Mouse (Mus musculus) embryo, embryonic 10 days (tissue): ENCODE measurements around the gene Higd2a.
A peak's percentile ranks its signal among the peaks of the same experiment; 100 is the strongest.

Source experiments
- DNase-seq: peaks from one replicate; pipeline ENCODE4 v3.0.0-alpha.2; 2015; ENCODE audit warnings: low spot score

Gene Higd2a

GRCm38 (mm10) chr13:54589996-54590951 lies at the start of gene Higd2a, which contains the start of gene Nop16:
Higd2a (plus strand) TSS chr13:54590207.
Nop16 (minus strand) TSS chr13:54590090.
- DNase-seq = peak; percentile 100

GRCm38 (mm10) chr13:54548036-54548435 lies 42.0 kb upstream of the Higd2a start:
- no peak for DNase-seq

DNA sequence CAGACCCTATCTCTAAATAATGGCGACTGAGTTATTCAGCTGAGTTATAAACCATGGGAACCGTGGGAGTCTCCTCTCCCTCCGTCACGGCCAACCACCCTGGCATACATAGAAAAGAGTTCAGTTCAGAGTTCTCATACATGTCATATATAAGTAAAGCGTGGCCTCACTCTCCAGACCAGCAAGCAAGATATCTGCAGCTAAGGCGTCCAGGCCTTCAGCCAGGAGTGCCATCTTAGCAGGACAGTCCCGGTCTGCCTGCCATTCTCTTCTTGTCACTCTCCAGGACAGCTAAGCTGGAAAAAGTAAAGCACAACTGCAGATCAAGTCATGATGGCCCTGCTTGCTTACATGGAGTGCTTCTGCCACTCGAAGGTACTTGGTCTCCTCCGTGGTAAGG lies 33.8 kb upstream of the Higd2a start:
- DNase-seq = no peak

GRCm38 (mm10) chr13:54556796-54557195 lies 33.2 kb upstream of the Higd2a start:
- no peak for DNase-seq

- DNase-seq = no peak
Observed at GRCm38 (mm10) chr13:54557652-54558051, 32.4 kb upstream of the Higd2a start.

- no peak for DNase-seq
Observed at GRCm38 (mm10) chr13:54559656-54560055, 30.4 kb upstream of the Higd2a start.

GRCm38 (mm10) chr13:54560608-54561007 lies 29.4 kb upstream of the Higd2a start:
- no peak for DNase-seq

- DNase-seq = no peak
Observed at GRCm38 (mm10) chr13:54562562-54562961, 27.4 kb upstream of the Higd2a start.

DNA sequence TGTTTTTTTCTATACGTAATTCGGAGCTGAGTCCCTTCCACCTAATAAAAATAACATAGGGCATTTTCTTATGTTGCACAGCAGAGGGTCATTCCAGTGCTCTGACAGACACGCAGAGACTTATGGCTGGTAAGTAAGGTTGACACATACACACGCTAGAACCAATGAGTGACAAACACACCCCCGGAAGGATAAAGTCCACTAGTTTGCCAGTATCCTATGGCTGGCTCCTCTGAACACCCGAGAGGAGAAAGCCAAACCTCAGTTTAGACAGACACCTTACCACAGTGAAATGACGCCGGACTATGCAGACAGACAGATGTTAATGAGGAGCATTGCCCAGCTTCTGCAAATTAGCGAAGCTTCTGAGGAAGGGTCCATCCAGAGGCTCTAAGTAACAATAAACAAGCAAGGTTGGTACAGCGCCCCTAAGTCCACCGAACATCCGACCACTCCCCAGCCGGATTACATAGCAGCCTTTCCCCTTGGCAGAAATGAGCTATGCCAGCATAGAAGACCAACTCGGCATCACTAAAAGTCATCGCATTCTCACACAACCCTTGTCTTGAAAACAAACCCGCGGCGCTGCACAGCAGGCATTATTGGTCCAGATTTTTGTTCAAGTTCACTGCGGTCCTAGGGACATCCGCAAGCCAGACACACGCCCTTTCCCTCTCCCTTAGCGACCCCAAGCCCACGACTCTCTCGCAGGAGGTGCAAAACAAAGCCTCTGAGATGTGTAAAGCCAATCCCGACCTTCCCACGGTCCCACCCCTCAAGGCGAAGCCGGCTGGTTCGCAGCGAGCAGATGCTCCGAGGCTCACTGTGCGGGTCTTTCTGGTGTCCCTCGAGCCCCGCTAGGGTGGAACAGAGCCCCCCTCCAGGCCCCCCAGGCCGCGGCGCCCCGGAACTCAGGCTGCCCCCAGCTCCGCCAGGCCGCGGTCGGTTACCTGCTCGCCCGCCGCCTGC lies 25.5 kb upstream of the Higd2a start:
- DNase-seq = peak; percentile 28

DNA sequence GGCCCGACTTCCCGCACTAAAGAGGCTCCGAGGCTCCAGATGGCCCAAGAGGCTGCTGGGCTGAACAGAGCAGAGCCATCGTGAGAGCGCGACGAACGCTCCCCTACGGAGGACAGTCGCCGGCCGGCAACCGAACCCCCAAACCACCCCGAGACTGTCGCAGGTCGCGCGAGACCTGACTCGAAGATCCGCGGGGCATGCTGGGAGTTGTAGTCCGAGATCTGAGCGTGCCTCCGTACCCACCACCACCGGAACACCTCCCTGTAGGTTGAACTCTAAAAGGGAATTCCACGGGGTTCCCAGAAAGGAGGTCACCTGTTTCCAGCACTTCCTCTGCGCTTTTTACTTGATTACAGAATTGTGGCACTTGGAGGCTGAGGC lies 24.8 kb upstream of the Higd2a start, which contains the start of gene 4833439L19Rik:
Gene 4833439L19Rik (minus strand): TSS at position 235 of the 381 bp plus-strand sequence.
- peak; percentile 100 for DNase-seq

DNA sequence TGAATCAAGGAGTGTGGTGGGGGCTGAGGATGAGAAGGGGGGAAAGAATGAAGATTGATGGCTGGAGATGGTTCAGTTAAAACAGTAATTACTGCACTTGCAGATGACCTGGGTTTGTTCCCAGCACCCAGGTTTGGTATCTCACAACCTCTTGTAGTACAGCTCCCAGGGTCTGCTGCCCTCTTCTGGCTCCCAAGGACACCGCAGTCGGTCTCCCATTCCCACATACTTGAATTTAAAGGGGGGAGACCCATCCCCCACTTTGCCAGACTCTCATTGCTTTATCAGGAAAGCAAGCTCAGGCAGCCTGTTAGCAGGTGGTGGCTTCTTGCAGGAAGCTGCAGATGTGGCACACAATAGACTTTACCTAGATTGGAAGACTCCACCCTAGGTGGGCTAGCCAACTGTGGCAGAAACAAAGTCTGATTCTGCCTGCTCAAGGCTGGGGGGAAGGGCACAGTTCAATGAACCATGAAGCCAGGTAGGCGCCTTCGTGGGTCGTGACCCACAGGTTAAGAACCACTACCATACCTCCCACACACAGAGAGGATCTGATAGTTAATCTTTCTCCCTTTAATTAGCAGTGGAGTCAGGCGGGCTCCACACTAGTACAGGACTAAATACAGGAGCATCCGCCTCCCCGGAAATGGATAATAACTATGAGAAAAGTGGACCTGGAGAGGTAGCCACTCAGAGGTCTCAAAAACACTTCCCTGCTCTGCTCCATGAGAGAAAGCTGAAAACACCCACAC lies 24.2 kb upstream of the Higd2a start:
- DNase-seq = peak; percentile 58

GRCm38 (mm10) chr13:54568380-54568779 lies 21.6 kb upstream of the Higd2a start:
- no peak for DNase-seq

DNA sequence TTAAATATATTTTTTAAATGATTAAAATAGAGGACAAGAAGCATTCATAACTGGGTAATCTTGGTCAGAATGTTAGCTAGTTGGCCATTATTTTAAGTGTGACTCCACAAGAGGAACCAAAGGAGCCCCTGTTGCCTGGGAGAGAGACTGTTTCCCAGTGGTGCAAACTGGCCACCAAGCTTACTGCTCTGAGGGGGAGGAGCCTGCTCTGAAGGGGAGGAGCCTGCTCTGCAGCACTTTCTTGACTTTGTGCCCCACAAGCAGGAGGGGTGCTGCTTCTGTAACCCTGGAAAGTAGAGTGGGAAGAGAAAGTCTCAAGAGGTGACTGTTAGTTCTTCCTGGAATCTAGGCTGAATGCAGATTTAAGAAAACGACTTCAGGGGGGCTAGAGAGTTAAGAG lies 20.7 kb upstream of the Higd2a start:
- DNase-seq = no peak

- no peak for DNase-seq
Observed at GRCm38 (mm10) chr13:54570736-54571135, 19.3 kb upstream of the Higd2a start.

- DNase-seq = no peak
Observed at GRCm38 (mm10) chr13:54571637-54572036, 18.4 kb upstream of the Higd2a start.

- no peak for DNase-seq
Observed at GRCm38 (mm10) chr13:54572621-54573020, 17.4 kb upstream of the Higd2a start.

GRCm38 (mm10) chr13:54574854-54575481 lies 15.0 kb upstream of the Higd2a start, which contains the start of gene Arl10:
Arl10 (plus strand) TSS chr13:54575015.
- DNase-seq = peak; percentile 92

DNA sequence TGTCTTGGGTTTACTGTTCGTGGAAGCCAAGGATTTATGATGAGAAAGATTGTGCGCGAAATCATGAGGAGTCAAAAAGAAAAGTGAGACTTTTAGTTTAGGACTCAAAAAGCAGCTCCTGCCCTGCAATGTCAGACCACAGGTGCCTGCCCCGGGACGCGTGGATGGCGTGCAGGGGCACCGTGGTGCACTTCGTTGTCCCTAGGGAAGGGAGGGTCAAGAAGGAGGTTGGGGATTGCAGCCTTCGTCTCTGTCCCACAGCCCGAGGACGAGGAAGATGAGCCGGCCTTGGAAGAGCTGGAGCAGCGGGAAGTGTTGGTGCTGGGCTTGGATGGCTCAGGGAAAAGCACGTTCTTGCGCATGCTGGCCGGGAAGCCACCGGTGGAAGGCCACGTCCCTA lies 14.5 kb upstream of the Higd2a start:
- DNase-seq = no peak

DNA sequence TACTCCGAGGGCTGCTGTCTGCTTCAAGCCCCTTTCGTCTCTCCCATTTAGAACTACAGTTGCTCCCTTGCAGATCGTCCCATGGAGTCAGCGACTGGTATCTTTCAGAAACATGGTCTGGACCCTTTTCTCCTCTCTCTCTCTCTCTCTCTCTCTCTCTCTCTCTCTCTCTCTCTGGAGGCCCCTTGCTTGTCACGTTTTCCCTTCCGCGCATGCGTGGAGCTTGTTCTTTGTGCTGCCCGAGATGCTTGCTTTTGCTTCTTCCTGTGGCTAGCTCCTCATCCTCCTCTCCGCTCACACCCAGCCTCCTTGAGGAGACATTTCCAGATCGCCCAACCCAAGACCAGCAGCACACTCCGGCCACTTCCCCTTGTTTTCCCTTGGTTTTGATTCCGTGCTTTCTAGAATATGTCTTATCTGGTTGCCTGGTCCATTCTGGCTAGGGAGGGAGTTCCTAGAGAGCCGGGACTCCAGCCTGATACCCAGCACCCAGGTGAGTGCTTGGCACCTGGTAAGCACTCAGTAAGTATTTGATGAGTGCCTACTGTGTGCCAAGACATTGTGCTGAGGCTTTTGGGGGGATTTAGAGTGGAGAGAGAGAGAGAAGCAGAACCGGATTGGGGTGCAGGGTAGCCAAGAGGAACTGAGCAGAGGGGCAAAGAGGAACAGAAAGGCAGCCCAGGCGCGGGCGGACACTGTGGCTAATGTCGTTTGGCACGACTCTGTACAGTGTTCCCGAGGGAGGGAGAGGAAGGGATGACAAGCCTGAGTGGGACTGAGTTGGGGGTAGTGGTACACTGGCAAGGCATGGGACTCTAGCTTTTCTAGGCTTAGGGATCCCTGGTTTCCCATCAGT lies 12.1 kb upstream of the Higd2a start:
- DNase-seq = no peak

- no peak for DNase-seq
Observed at GRCm38 (mm10) chr13:54581385-54581784, 8.6 kb upstream of the Higd2a start.
